Mouse (Mus musculus) testis, postnatal 14 days (tissue): ENCODE measurements around the gene Kcnip4.
A peak's percentile ranks its signal among the peaks of the same experiment; 100 is the strongest.

Experiments used
- DNase-seq: peaks from one replicate; pipeline ENCODE4 v3.0.0; 2021; ENCODE audit warnings: low spot score

Kcnip4 gene

DNA sequence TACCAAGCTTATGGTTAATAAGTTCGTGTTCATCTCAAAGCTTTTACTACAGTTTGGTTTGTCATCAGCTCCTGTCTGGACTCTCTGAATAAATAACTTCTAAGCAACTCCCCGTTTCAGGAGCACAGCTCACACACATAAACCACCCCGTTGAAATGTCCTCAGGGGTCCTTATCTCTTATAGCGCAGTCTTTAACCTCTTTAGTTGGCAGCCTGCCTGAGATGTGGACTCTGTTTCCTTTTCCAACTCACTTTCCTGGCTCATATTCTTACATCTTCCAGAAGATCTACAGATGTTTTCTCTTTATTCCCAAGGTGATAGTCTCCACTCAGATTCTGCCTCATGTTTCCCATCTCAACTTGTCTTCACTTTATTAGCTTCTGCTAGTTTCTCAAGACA, 1116.4 kb downstream of the Kcnip4 start:
- DNase-seq: no peak

GRCm38 (mm10) chr5:48402497-48402896, 1122.2 kb downstream of the Kcnip4 start:
- DNase-seq: no peak

- peak; percentile 94 for DNase-seq
Observed at GRCm38 (mm10) chr5:48371890-48372766, 1152.6 kb downstream of the Kcnip4 start.

DNA sequence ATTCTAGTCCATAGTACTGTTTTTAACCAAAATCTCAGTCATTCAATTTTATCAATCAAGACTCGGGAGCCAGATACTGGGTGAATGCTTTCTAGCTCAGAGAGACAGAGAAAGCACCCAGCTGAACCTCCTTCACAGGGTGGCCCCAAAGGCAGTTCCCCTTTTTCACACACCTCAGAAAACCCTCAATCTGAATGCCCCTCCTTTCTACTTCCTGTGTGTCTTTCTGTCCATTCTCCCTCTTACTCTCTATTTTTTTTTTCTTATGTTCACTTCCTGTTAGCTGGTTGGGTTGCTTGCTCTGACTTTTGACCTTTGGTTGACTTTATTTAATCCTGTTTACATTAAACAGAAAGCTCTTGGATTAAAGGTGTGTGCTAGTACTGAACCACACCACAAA, 1175.4 kb downstream of the Kcnip4 start:
- DNase-seq: no peak

GRCm38 (mm10) chr5:48345983-48346648, 1178.6 kb downstream of the Kcnip4 start:
- no peak for DNase-seq

DNA sequence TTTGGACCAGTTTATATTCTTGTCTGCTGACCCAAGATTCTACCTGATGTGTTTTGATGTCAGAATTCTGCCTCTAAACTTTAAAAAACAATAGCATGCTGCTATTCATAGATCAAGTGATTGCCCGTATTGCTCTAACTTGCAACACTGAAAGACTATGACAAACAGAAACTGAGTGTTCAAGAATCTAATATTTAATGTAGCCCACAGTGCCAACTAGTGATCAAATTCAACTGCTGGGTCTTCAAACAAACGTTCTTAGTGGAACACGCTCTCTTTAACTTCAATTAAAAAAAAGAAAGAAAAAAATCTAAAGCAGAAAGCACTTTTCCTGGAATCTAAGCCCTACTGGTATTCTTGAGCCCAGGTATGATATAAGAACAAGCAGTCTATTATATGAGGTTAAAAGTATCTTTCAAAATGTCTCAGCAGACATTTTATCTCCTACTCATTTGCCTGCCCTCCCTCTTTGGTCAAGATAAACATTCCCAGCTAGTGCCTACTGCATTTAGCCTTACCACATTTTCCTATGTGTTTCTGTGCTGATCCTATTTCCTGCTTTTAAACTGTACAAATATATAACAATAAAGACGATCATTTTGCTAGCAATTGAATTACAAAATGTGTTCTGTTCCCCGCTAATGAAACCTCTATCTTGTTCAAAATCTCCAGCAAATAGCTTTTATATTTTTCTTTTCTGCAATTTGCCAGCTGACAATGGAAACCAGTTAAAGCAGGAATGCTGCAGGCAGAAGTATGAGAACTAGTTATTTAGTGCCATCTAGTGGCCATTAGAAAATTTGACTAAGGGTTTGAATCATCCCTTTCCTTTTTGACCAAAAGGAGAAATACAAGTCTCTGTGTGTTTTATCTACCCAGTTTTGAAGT, 1179.4 kb downstream of the Kcnip4 start:
- no peak for DNase-seq

- DNase-seq: no peak
Observed at GRCm38 (mm10) chr5:48340808-48341433, 1183.8 kb downstream of the Kcnip4 start.
